In genomic region chr4:109407701-109408485, GRCm38 (mm10) we compare ENCODE assay signal across 7 mouse cellular contexts. TPM values are rescaled to one million over a fixed set of nuclear protein-coding genes. Genes with fewer than 3 reads are reported as not detected.
DNase-seq lines count a peak whose midpoint lies in the region; ATAC-seq and TF ChIP-seq lines count a peak whose summit lies in the region.

No protein-coding gene starts in this region.

- DNase-seq in lung, postnatal 0 days (ENCODE audit: low spot score) = no peak
- DNase-seq in lung, postnatal 4 days = no peak
- DNase-seq in limb, embryonic 11.5 days (ENCODE audit: low spot score) = no peak
- DNase-seq in testis, postnatal 14 days (ENCODE audit: low spot score) = no peak

- no peaks in the 10 kb centered on the region for H3K36me3 ChIP-seq in lung, postnatal 0 days (ENCODE audit: insufficient read depth, low read length)
- no peaks in the 10 kb centered on the region for H3K36me3 ChIP-seq in embryonic facial prominence, embryonic 13.5 days
- no peaks in the 10 kb centered on the region for H3K36me3 ChIP-seq in limb, embryonic 11.5 days (ENCODE audit: control insufficient read depth, insufficient read depth, low read length)
- no peaks in the 10 kb centered on the region for H3K36me3 ChIP-seq in stomach, embryonic 15.5 days

- peak overlapping the region; percentile 96 for H3K4me2 ChIP-seq in lung, postnatal 0 days (replicated peaks; ENCODE audit: low read depth, low read length)
- peak overlapping the region; percentile 97 for H3K4me2 ChIP-seq in embryonic facial prominence, embryonic 13.5 days
- peak overlapping the region; percentile 92; the same call in 1 of the 2 replicates for H3K4me2 ChIP-seq in limb, embryonic 11.5 days (ENCODE audit: low read depth, severe bottlenecking)
- H3K4me2 ChIP-seq in stomach, embryonic 15.5 days = peak overlapping the region; percentile 94

- no peaks in the 10 kb centered on the region for H3K9me3 ChIP-seq in lung, postnatal 0 days (ENCODE audit: low read length)
- no peaks in the 10 kb centered on the region for H3K9me3 ChIP-seq in embryonic facial prominence, embryonic 13.5 days
- H3K9me3 ChIP-seq in limb, embryonic 11.5 days (ENCODE audit: control insufficient read depth, low read length) = no peaks in the 10 kb centered on the region
- H3K9me3 ChIP-seq in stomach, embryonic 15.5 days = no peaks in the 10 kb centered on the region

- no peak overlapping the region for H3K27ac ChIP-seq in lung, postnatal 0 days (ENCODE audit: low read length)
- H3K27ac ChIP-seq in embryonic facial prominence, embryonic 13.5 days = no peak overlapping the region; the same call in 1 of the 2 replicates
- H3K27ac ChIP-seq in limb, embryonic 11.5 days (replicated peaks; ENCODE audit: low read depth, low read length) = no peak overlapping the region
- peak overlapping the region; percentile 74 for H3K27ac ChIP-seq in stomach, embryonic 15.5 days

- no peak overlapping the region for H3K4me3 ChIP-seq in lung, postnatal 0 days (ENCODE audit: low read depth, low read length)
- H3K4me3 ChIP-seq in embryonic facial prominence, embryonic 13.5 days = peak overlapping the region; percentile 68
- H3K4me3 ChIP-seq in limb, embryonic 11.5 days (ENCODE audit: low read depth, low read length) = no peak overlapping the region
- peak overlapping the region; percentile 66 for H3K4me3 ChIP-seq in stomach, embryonic 15.5 days (replicated peaks)

- H3K27me3 ChIP-seq in lung, postnatal 0 days (replicated peaks; ENCODE audit: insufficient read depth, low read length) = no peaks in the 10 kb centered on the region
- H3K27me3 ChIP-seq in embryonic facial prominence, embryonic 13.5 days = no peaks in the 10 kb centered on the region
- H3K27me3 ChIP-seq in limb, embryonic 11.5 days (ENCODE audit: control insufficient read depth, insufficient read depth, low read length) = no peaks in the 10 kb centered on the region
- no peaks in the 10 kb centered on the region for H3K27me3 ChIP-seq in stomach, embryonic 15.5 days (replicated peaks)

- H3K9ac ChIP-seq in lung, postnatal 0 days (replicated peaks; ENCODE audit: low read depth) = no peak overlapping the region
- H3K9ac ChIP-seq in embryonic facial prominence, embryonic 13.5 days = no peak overlapping the region
- H3K9ac ChIP-seq in limb, embryonic 11.5 days (ENCODE audit: low read length) = no peak overlapping the region
- H3K9ac ChIP-seq in stomach, embryonic 15.5 days = no peak overlapping the region

- no peak for ATAC-seq in lung, postnatal 0 days
- ATAC-seq in embryonic facial prominence, embryonic 13.5 days (ENCODE audit: insufficient number of reproducible peaks, insufficient read depth, low FRiP score, low TSS enrichment, low read depth) = no peak
- no peak for ATAC-seq in limb, embryonic 11.5 days (ENCODE audit: insufficient number of reproducible peaks, low FRiP score, low TSS enrichment, low read depth)
- no peak for ATAC-seq in stomach, embryonic 15.5 days (ENCODE audit: insufficient read depth, low FRiP score, low read depth)
- no peak for ATAC-seq in megakaryocyte-erythroid progenitor cell, adult 5-6 weeks (replicated peaks; ENCODE audit: low FRiP score, low TSS enrichment, poor library complexity, severe bottlenecking)

- TF ChIP-seq EP300 in lung, postnatal 0 days (IDR thresholded peaks at IDR 0.05) = no peak

- H3K4me1 ChIP-seq in lung, postnatal 0 days (ENCODE audit: insufficient read depth, low read depth, low read length) = peaks cover 4% of the 10 kb centered on the region; the same call in 1 of the 2 replicates
- peaks cover 27% of the 10 kb centered on the region for H3K4me1 ChIP-seq in embryonic facial prominence, embryonic 13.5 days
- H3K4me1 ChIP-seq in limb, embryonic 11.5 days (ENCODE audit: control insufficient read depth, insufficient read depth, low read length) = no peaks in the 10 kb centered on the region
- H3K4me1 ChIP-seq in stomach, embryonic 15.5 days = peaks cover 11% of the 10 kb centered on the region

- WGBS in lung, postnatal 0 days = 69% methylated on average over 9 of the region's 9 CpGs
- WGBS in embryonic facial prominence, embryonic 13.5 days = 67% methylated on average over 9 of the region's 9 CpGs
- WGBS in limb, embryonic 11.5 days = 80% methylated on average over 9 of the region's 9 CpGs
- WGBS in stomach, embryonic 15.5 days = 60% methylated on average over 9 of the region's 9 CpGs

- TF ChIP-seq CTCF in lung, postnatal 0 days (IDR thresholded peaks at IDR 0.05) = no peak

RNA-seq across cellular contexts. Expression of gene Ttc39a, which starts 1.5 kb away (rescaled TPM):
- 9.3 and 10.2 TPM in 2 replicates for polyA plus RNA-seq in lung, postnatal 0 days (2015; fragmentation: Nextera tagmentation; extraction: Ambion mirVana)
- polyA plus RNA-seq in embryonic facial prominence, embryonic 13.5 days (2015; fragmentation: Nextera tagmentation; extraction: Ambion mirVana) = 4.6 and 4.9 TPM in 2 replicates
- 6.1 and 6.3 TPM in 2 replicates for polyA plus RNA-seq in limb, embryonic 11.5 days (2014; fragmentation: Nextera tagmentation; extraction: Ambion mirVana)
- polyA plus RNA-seq in stomach, embryonic 15.5 days (2015; fragmentation: Nextera tagmentation; extraction: Ambion mirVana) = 21.3 and 30.0 TPM in 2 replicates
- 3.3 and 5.1 TPM in 2 replicates for total RNA-seq in megakaryocyte-erythroid progenitor cell, adult 5-6 weeks (2014; fragmentation: Nextera tagmentation)
- 2.0 and 2.6 TPM in 2 replicates for total RNA-seq in megakaryocyte-erythroid progenitor cell, adult 5-6 weeks (2017)

Comparison
In these comparisons a context has a peak if more than half of its experiments do, and no peak if none do; other contexts are left out.
1. H3K4me3 ChIP-seq: peak in embryonic facial prominence, embryonic 13.5 days (single experiment) and stomach, embryonic 15.5 days (single experiment); none in lung, postnatal 0 days (single experiment) and limb, embryonic 11.5 days (single experiment).
2. Peak in every context shown above with its lines, with median percentiles within 50 percentile points of each other: H3K4me2 ChIP-seq.